Mouse (Mus musculus): ENCODE results near the gene Acsm5. TPM values are rescaled to one million over a fixed set of nuclear protein-coding genes. Genes with fewer than 3 reads are reported as not detected.

Gene Acsm5
- polyA plus RNA-seq, 1 experiment from 2014 or later = not detected

DNA sequence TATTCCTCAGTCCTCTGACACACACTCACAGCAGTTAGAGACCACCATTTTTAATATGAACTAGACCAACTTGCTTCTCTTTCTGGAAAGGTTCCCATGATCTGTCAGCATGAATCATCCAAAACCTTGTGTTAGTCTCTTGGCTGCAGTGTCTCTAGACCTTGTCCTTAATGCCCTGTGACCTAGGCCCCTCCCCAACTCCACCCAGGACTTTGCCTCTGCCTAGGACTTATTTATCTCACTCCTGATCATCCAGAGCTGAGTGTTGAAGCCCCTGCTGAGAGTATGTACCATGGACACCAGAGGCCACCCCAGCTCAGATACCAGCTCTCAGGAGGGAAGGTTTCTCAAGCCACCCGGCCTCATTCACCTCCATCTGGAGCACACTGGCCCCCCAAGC lies 3.1 kb downstream of the Acsm5 start:
- ATAC-seq = no peak
- Histone ChIP-seq H3K9ac (replicated peaks) (no peak overlapping the region), H3K4me3 (replicated peaks) (no peak overlapping the region), H3K9me3 (no peaks in the 10 kb centered on the region), H3K36me3 (no peaks in the 10 kb centered on the region), H3K27me3 (no peaks in the 10 kb centered on the region), H3K4me1 (replicated peaks) (no peaks in the 10 kb centered on the region), H3K4me2 (replicated peaks) (no peak overlapping the region), H3K27ac (no peak overlapping the region)
- 86% methylated on average over 1 of the region's 1 CpGs for WGBS

DNA sequence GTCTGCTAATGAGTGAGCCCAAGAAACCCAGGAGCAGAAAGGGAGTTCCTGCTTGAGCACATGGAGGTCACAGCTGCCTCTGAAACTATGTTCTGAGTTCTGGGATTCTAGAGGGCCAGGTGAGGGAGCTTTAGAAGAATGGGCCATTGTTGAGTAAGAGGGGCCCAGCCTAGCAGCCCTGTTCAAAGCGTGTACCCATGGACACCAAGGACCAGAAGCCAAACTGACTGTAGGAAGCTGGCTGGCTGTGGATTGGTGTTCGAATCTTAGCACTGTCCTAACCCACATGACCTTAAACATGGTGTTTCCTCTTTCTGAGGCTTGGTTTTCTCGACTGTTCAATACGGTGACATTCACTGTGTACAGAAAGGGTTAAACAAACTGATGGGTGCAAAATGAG lies 4.1 kb downstream of the Acsm5 start, which contains the start of gene Pdilt:
Pdilt (minus strand) TSS at position 101 of the 400 bp plus-strand sequence.
- H3K27me3 ChIP-seq = no peaks in the 10 kb centered on the region
- 84% methylated on average over 4 of the region's 4 CpGs for WGBS
- no peak for ATAC-seq
- no peak within 1 kb of the TSS for H3K4me2 ChIP-seq (replicated peaks)
- H3K27ac ChIP-seq = no peak within 1 kb of the TSS
- no peak within 1 kb of the TSS for H3K4me3 ChIP-seq (replicated peaks)
- H3K4me1 ChIP-seq (replicated peaks) = no peaks in the 10 kb centered on the region
- no peaks in the 10 kb centered on the region for H3K36me3 ChIP-seq
- H3K9me3 ChIP-seq = no peaks in the 10 kb centered on the region
- no peak within 1 kb of the TSS for H3K9ac ChIP-seq (replicated peaks)

GRCm38 (mm10) chr7:119525881-119526281 lies 6.6 kb downstream of the Acsm5 start:
- no peak for ATAC-seq
- WGBS = 37% methylated on average over 2 of the region's 2 CpGs

DNA sequence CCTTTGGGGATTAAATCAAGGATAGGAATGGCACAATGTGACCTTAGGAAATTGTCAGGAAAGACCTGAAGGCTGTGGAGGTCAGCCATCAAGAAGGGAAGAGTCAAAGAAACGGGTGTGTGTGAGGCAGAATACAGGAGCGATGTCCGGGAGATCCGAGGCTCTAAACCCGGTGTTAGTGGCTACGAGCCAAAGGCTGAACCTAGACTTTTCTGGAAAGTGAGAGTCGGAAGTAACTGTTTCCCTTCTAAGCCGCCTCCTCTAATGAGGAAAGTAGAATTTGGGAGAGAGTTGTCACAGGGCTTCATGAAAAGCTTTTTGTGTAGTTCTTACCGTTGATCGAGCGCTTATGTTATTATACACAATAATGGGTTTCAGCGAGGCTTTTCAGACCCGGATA lies 7.2 kb downstream of the Acsm5 start:
- Histone ChIP-seq H3K4me2 (replicated peaks) (no peak overlapping the region), H3K9ac (replicated peaks) (0 out of 2 replicates have a peak overlapping the region, but pooled peaks have one; percentile 14)
- WGBS = 56% methylated on average over 13 of the region's 13 CpGs

More at GRCm38 (mm10) chr7:119525881-119526281, 6.6 kb downstream of the Acsm5 start:
- Histone ChIP-seq H3K27me3 (no peaks in the 10 kb centered on the region), H3K36me3 (no peaks in the 10 kb centered on the region), H3K4me3 (replicated peaks) (no peak overlapping the region), H3K4me1 (replicated peaks) (no peaks in the 10 kb centered on the region), H3K9ac (replicated peaks) (no peak overlapping the region), H3K4me2 (replicated peaks) (no peak overlapping the region), H3K9me3 (no peaks in the 10 kb centered on the region), H3K27ac (no peak overlapping the region)

DNA sequence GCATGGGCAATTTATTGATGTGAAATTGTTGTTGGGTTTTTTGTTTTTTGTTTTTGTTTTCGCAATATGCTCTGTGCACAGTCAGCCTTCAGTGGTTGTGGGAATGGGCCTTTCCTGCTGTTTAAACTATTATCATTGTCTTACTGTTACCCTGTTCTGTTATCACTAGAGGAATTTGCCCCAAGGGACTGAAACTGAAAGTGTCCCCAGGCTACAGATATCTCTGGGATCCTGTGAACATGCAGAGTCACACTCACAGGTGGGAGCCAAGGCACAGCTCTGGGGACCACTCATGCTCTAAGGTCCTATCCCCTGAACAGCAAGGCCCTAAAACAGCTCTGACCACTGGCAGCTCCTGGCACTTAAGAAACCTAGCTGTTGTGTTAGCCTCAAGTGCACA lies 7.9 kb downstream of the Acsm5 start:
- no peak overlapping the region for H3K27ac ChIP-seq
- WGBS = 98% methylated on average over 1 of the region's 1 CpGs
- ATAC-seq = no peak
- H3K9ac ChIP-seq (replicated peaks) = no peak overlapping the region
- H3K9me3 ChIP-seq = no peaks in the 10 kb centered on the region
- H3K4me2 ChIP-seq (replicated peaks) = no peak overlapping the region
- no peaks in the 10 kb centered on the region for H3K27me3 ChIP-seq
- no peaks in the 10 kb centered on the region for H3K36me3 ChIP-seq
- no peaks in the 10 kb centered on the region for H3K4me1 ChIP-seq (replicated peaks)
- H3K4me3 ChIP-seq (replicated peaks) = no peak overlapping the region

More for the DNA sequence above, 7.2 kb downstream of the Acsm5 start:
- Histone ChIP-seq H3K4me3 (replicated peaks) (no peak overlapping the region), H3K9me3 (no peaks in the 10 kb centered on the region), H3K36me3 (no peaks in the 10 kb centered on the region), H3K27ac (no peak overlapping the region), H3K4me1 (replicated peaks) (no peaks in the 10 kb centered on the region), H3K27me3 (no peaks in the 10 kb centered on the region)
- no peak for ATAC-seq

- no peak overlapping the region for H3K4me2 ChIP-seq (replicated peaks)
- no peaks in the 10 kb centered on the region for H3K4me1 ChIP-seq (replicated peaks)
- H3K27ac ChIP-seq = no peak overlapping the region
- no peak for ATAC-seq
- H3K4me3 ChIP-seq (replicated peaks) = no peak overlapping the region
- WGBS = 81% methylated on average over 2 of the region's 2 CpGs
- H3K9ac ChIP-seq (replicated peaks) = no peak overlapping the region
- no peaks in the 10 kb centered on the region for H3K27me3 ChIP-seq
- H3K9me3 ChIP-seq = no peaks in the 10 kb centered on the region
- H3K36me3 ChIP-seq = no peaks in the 10 kb centered on the region
Observed at GRCm38 (mm10) chr7:119527548-119527947, 8.3 kb downstream of the Acsm5 start.

GRCm38 (mm10) chr7:119528617-119529016 lies 9.4 kb downstream of the Acsm5 start:
- no peak overlapping the region for H3K9ac ChIP-seq (replicated peaks)
- H3K4me3 ChIP-seq (replicated peaks) = no peak overlapping the region
- WGBS = 89% methylated on average over 7 of the region's 7 CpGs
- H3K9me3 ChIP-seq = no peaks in the 10 kb centered on the region
- H3K27ac ChIP-seq = no peak overlapping the region
- H3K4me1 ChIP-seq (replicated peaks) = no peaks in the 10 kb centered on the region
- no peak overlapping the region for H3K4me2 ChIP-seq (replicated peaks)
- H3K36me3 ChIP-seq = no peaks in the 10 kb centered on the region
- H3K27me3 ChIP-seq = no peaks in the 10 kb centered on the region
- ATAC-seq = no peak

GRCm38 (mm10) chr7:119532924-119533323 lies 13.7 kb downstream of the Acsm5 start:
- Histone ChIP-seq H3K27ac (no peak overlapping the region), H3K4me2 (replicated peaks) (no peak overlapping the region), H3K27me3 (no peaks in the 10 kb centered on the region), H3K36me3 (no peaks in the 10 kb centered on the region), H3K4me1 (replicated peaks) (no peaks in the 10 kb centered on the region), H3K4me3 (replicated peaks) (no peak overlapping the region), H3K9ac (replicated peaks) (no peak overlapping the region), H3K9me3 (no peaks in the 10 kb centered on the region)
- ATAC-seq = no peak
- WGBS = 49% methylated on average over 1 of the region's 1 CpGs

DNA sequence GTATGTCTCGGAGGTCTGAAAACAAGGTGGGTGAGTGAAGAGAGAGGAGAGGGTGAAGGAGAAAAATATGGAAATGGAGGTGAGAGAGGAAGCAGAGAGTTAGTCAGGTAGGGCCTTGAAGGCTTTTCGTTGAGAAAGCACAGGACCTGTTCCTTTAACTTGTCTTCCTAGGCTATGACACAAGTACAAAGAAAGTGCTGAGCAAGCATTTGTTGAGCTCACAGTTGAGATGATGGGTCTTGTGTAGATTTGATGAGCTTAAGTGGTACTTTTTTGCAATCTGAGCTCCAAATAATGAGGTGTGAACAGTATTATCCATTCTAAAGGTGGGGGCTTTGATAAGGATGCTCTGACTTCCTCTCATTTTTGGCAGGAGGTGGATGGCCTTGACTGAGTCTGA lies 15.1 kb downstream of the Acsm5 start:
- ATAC-seq = no peak
- Histone ChIP-seq H3K27ac (no peak overlapping the region), H3K27me3 (no peaks in the 10 kb centered on the region), H3K9ac (replicated peaks) (no peak overlapping the region), H3K9me3 (no peaks in the 10 kb centered on the region), H3K4me3 (replicated peaks) (no peak overlapping the region), H3K4me1 (replicated peaks) (no peaks in the 10 kb centered on the region), H3K36me3 (no peaks in the 10 kb centered on the region), H3K4me2 (replicated peaks) (no peak overlapping the region)
- 80% methylated on average over 2 of the region's 2 CpGs for WGBS

DNA sequence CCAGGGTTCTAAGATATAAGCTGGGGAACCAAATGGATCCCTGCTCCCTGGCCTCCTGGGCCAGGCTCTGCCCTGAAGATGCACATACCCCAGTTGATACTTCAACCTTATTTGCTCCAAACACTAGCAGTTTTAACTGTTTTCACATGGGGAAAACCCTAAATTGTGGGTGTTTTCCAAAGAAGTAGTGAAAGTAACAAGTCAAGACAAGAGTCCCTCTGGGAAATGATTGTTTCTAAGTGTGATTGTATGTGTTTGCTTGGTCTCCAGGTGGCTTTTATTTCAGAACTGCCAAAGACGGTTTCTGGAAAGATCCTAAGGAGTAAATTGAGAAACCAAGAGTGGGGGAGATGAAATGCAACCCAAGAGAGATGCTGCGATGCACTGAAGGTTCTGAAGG lies 23.2 kb downstream of the Acsm5 start:
- ATAC-seq = no peak
- no peak overlapping the region for H3K27ac ChIP-seq
- no peak overlapping the region for H3K9ac ChIP-seq (replicated peaks)
- H3K9me3 ChIP-seq = no peaks in the 10 kb centered on the region
- no peak overlapping the region for H3K4me2 ChIP-seq (replicated peaks)
- H3K4me3 ChIP-seq (replicated peaks) = no peak overlapping the region
- 85% methylated on average over 2 of the region's 2 CpGs for WGBS
- no peaks in the 10 kb centered on the region for H3K4me1 ChIP-seq (replicated peaks)
- H3K27me3 ChIP-seq = no peaks in the 10 kb centered on the region
- no peaks in the 10 kb centered on the region for H3K36me3 ChIP-seq

GRCm38 (mm10) chr7:119545572-119545971 lies 26.3 kb downstream of the Acsm5 start:
- H3K27me3 ChIP-seq = no peaks in the 10 kb centered on the region
- no peak for ATAC-seq
- no peak overlapping the region for H3K4me2 ChIP-seq (replicated peaks)
- no peaks in the 10 kb centered on the region for H3K4me1 ChIP-seq (replicated peaks)
- no peaks in the 10 kb centered on the region for H3K9me3 ChIP-seq
- H3K27ac ChIP-seq = no peak overlapping the region
- no peak overlapping the region for H3K9ac ChIP-seq (replicated peaks)
- no peak overlapping the region for H3K4me3 ChIP-seq (replicated peaks)
- no peaks in the 10 kb centered on the region for H3K36me3 ChIP-seq

- Histone ChIP-seq H3K9ac (replicated peaks) (no peak overlapping the region), H3K9me3 (no peaks in the 10 kb centered on the region), H3K4me3 (replicated peaks) (no peak overlapping the region), H3K27me3 (no peaks in the 10 kb centered on the region), H3K36me3 (no peaks in the 10 kb centered on the region), H3K4me2 (replicated peaks) (no peak overlapping the region), H3K4me1 (replicated peaks) (no peaks in the 10 kb centered on the region), H3K27ac (no peak overlapping the region)
- ATAC-seq = no peak
- WGBS = 90% methylated on average over 3 of the region's 3 CpGs
Observed at GRCm38 (mm10) chr7:119550471-119551222, 31.4 kb downstream of the Acsm5 start.

- ATAC-seq = no peak
- WGBS = 85% methylated on average over 1 of the region's 1 CpGs
Observed at GRCm38 (mm10) chr7:119554040-119554439, 34.8 kb downstream of the Acsm5 start, which contains the start of gene Acsm2. TSS of gene Acsm2 (plus strand) at chr7:119554340.

More at GRCm38 (mm10) chr7:119554040-119554439, 34.8 kb downstream of the Acsm5 start, which contains the start of gene Acsm2:
- no peaks in the 10 kb centered on the region for H3K4me1 ChIP-seq (replicated peaks)
- H3K9me3 ChIP-seq = no peaks in the 10 kb centered on the region
- no peak within 1 kb of the TSS for H3K4me2 ChIP-seq (replicated peaks)
- H3K27me3 ChIP-seq = no peaks in the 10 kb centered on the region
- no peak within 1 kb of the TSS for H3K27ac ChIP-seq
- H3K9ac ChIP-seq (replicated peaks) = no peak within 1 kb of the TSS
- H3K36me3 ChIP-seq = no peaks in the 10 kb centered on the region
- H3K4me3 ChIP-seq (replicated peaks) = no peak within 1 kb of the TSS

Measured in midbrain, embryonic 13.5 days (tissue).